Mouse (Mus musculus): ENCODE data around the gene 2410131K14Rik. TPM values are rescaled to one million over a fixed set of nuclear protein-coding genes. Genes with fewer than 3 reads are reported as not detected.

Gene 2410131K14Rik
- polyA plus RNA-seq, 1 experiment from 2014 or later, result 9.3 TPM

DNA sequence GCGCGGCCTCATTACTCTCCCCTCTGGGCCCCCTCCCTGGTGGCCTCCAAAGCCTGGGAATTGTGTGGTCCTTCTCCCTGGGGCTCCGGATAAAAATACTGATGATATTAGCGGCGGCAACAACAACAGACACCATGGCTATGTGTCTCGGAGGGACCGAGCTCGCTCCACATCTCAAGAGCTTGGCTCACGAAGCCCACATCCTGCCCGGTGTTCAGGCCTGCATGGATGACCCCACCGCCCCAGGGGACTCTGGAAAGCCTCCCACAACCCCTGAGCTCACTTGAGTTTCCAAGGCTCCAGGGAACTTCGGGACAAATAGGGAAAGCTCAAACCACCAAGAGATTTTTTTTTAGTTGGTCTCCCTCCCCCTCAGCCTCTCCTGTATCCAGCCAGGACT, 5.4 kb upstream of the 2410131K14Rik start:
- ATAC-seq (ENCODE audit: insufficient number of reproducible peaks, low FRiP score, low TSS enrichment, low read depth), result no peak
- peaks cover 7% of the 10 kb centered on the region for H3K4me1 ChIP-seq
- no peaks in the 10 kb centered on the region for H3K27me3 ChIP-seq
- H3K36me3 ChIP-seq, result peaks cover 31% of the 10 kb centered on the region
- no peaks in the 10 kb centered on the region for H3K9me3 ChIP-seq
- no peak overlapping the region for H3K9ac ChIP-seq
- no peak overlapping the region for H3K4me2 ChIP-seq
- no peak overlapping the region for H3K4me3 ChIP-seq
- H3K27ac ChIP-seq, result no peak overlapping the region
- 86% methylated on average over 12 of the region's 12 CpGs for WGBS

DNA sequence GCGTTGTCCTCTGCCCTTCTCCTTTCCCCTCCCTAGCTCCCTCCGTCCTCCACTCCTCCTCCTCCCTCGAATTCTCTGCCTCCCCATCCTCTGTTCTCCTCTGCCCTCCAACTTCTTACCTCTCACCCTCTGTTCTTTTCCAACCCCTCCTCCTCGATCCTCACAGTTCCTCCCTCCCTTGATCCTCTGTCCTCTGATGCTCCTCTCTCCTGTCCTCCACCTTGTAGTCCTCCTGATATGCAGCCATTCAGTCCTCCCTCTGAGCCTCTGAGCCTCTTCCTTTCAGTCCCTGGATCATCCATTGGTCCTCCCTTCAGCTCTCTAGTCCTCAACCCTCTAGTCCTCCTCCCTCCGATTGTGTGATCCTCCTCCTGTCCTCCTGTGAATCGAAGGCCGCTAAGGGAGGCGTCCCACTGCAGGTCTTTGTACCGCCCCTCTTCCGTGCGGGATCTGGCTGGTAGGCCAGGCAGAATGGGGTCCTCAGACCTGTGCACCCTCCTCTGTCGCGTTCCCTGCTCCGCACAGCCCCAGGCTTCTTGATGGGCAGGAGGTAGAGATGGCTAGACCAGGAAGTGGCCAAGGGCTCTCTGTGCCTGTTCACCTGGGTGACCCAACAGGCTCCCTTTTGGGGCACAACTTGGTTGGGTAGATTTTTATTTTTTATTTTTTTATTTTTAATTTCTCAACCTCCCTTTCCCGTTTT, 730 bp downstream of the 2410131K14Rik start:
- Histone ChIP-seq H3K36me3 (peaks cover 28% of the 10 kb centered on the region), H3K4me1 (peaks cover 26% of the 10 kb centered on the region), H3K27me3 (no peaks in the 10 kb centered on the region), H3K4me2 (peak overlapping the region; percentile 91), H3K27ac (peak overlapping the region; percentile 86), H3K9ac (peak overlapping the region; percentile 55), H3K4me3 (peak overlapping the region; percentile 77), H3K9me3 (no peaks in the 10 kb centered on the region)
- 5% methylated on average over 15 of the region's 15 CpGs for WGBS
- no peak for ATAC-seq (ENCODE audit: insufficient number of reproducible peaks, low FRiP score, low TSS enrichment, low read depth)

DNA sequence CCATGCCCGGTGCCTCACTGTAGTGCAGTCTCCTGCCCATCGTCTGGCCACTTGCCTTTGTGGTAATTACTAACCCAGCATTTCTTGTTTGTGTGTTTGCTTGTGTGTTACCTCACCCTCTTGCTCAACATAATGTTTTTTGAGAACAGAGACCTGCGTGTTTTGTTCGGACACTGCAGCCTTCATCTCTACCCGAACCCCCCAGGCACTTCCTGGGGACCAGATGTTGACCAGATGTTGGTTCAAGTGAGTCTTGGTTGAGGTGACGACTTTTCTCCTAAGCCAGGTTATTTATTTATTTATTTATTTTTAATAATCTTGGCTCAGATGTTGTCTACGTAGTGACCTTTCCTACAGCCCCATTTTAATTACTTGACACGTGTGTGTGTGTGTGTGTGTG, 2.4 kb downstream of the 2410131K14Rik start:
- WGBS, result 46% methylated on average over 8 of the region's 8 CpGs
- H3K9me3 ChIP-seq, result no peaks in the 10 kb centered on the region
- H3K4me1 ChIP-seq, result peaks cover 26% of the 10 kb centered on the region
- H3K27me3 ChIP-seq, result no peaks in the 10 kb centered on the region
- peaks cover 18% of the 10 kb centered on the region for H3K36me3 ChIP-seq
- H3K9ac ChIP-seq, result no peak overlapping the region
- no peak for ATAC-seq (ENCODE audit: insufficient number of reproducible peaks, low FRiP score, low TSS enrichment, low read depth)
- H3K4me3 ChIP-seq, result no peak overlapping the region
- H3K4me2 ChIP-seq, result no peak overlapping the region
- H3K27ac ChIP-seq, result no peak overlapping the region

DNA sequence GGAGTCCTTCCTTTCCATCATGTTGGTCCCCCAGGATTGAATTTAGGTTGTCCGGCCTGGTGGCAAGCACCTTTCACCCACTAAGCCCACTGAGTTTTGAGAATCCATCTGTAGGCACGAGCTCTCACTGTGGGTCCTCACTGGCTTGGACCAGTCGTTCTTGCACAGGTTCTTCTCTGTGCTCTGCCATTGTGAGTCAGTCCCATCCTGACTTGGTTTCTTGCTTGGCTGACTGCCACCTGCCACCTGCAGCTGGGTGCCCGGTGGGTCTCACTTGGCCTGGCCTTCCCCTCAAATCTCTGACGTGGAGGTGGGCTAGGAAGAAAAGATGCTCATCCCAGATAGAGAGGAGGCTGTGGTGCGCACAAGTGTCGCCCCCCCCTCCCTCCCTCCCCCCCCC, 6.0 kb downstream of the 2410131K14Rik start:
- 83% methylated on average over 6 of the region's 7 CpGs for WGBS
- Histone ChIP-seq H3K4me3 (no peak overlapping the region), H3K36me3 (peaks cover 18% of the 10 kb centered on the region), H3K27ac (no peak overlapping the region), H3K4me2 (no peak overlapping the region), H3K9me3 (no peaks in the 10 kb centered on the region), H3K9ac (no peak overlapping the region), H3K4me1 (peaks cover 15% of the 10 kb centered on the region), H3K27me3 (no peaks in the 10 kb centered on the region)
- ATAC-seq (ENCODE audit: insufficient number of reproducible peaks, low FRiP score, low TSS enrichment, low read depth), result no peak

DNA sequence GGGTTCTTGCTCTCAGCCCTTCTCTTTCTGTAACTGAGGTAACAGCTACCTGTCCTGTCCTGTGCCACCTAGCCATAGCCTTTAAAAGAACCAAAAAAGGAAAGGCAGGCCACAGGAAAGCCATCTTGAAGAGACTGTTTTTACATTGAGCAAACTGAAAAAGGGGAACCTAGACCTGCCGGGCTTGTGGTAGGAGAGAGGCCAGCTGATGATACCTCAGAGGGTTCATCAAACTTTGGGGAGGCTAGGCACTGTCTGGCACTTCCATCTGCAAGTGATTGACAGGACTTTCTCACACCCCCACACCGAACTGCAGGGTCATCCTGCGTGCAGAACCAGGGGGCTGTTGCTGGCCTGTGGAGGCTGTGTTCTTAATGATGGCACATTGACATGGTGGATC, 8.5 kb downstream of the 2410131K14Rik start:
- no peaks in the 10 kb centered on the region for H3K4me1 ChIP-seq
- 84% methylated on average over 3 of the region's 3 CpGs for WGBS
- no peak overlapping the region for H3K4me3 ChIP-seq
- H3K9me3 ChIP-seq, result no peaks in the 10 kb centered on the region
- H3K27ac ChIP-seq, result no peak overlapping the region
- peaks cover 38% of the 10 kb centered on the region for H3K36me3 ChIP-seq
- H3K4me2 ChIP-seq, result no peak overlapping the region
- H3K27me3 ChIP-seq, result no peaks in the 10 kb centered on the region
- H3K9ac ChIP-seq, result no peak overlapping the region
- ATAC-seq (ENCODE audit: insufficient number of reproducible peaks, low FRiP score, low TSS enrichment, low read depth), result no peak

DNA sequence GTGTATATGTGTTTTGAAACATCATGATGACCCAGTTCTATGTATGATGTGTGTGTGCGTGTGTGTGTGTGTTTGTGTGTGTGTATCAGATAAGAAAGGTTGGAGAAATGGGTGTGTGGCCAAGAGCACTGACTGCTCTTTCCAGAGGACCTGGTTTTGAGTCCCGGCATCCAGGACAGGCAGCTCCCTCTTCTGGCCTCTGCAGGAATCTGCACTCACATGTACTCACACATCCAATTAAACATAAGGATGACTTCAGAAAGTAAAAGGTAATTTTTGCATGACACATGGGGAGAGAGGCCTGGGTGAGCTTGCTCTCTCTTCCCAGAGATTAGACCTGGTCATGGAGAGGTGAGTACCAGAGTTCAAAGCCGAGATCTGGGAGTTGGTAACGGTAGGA, 12.0 kb downstream of the 2410131K14Rik start:
- ATAC-seq (ENCODE audit: insufficient number of reproducible peaks, low FRiP score, low TSS enrichment, low read depth), result no peak
- no peaks in the 10 kb centered on the region for H3K4me1 ChIP-seq
- peaks cover 56% of the 10 kb centered on the region for H3K36me3 ChIP-seq
- H3K9me3 ChIP-seq, result no peaks in the 10 kb centered on the region
- H3K27me3 ChIP-seq, result no peaks in the 10 kb centered on the region
- no peak overlapping the region for H3K27ac ChIP-seq
- 92% methylated on average over 4 of the region's 4 CpGs for WGBS
- no peak overlapping the region for H3K4me2 ChIP-seq
- no peak overlapping the region for H3K4me3 ChIP-seq
- H3K9ac ChIP-seq, result no peak overlapping the region

DNA sequence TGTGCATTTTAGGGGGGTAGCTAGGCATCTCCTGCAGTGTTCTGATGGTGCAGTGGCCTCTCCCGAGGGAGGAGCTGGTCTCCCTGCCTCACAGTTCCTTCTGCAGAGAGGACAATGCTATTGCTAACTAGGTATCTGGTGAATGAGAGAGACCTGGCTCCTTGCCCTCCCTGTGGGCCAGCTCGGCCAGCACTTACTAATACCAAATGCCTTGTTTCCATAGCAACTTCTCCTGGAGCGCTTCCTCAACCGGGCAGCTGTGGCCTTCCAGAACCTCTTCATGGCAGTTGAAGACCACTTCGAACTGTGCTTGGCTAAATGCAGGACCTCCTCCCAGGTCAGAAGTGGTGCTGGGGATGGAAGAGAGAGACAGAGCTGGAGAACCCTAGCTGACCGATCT, 14.1 kb downstream of the 2410131K14Rik start:
- peaks cover 64% of the 10 kb centered on the region for H3K36me3 ChIP-seq
- no peak overlapping the region for H3K4me3 ChIP-seq
- no peaks in the 10 kb centered on the region for H3K9me3 ChIP-seq
- H3K4me2 ChIP-seq, result no peak overlapping the region
- WGBS, result 77% methylated on average over 6 of the region's 6 CpGs
- no peak overlapping the region for H3K27ac ChIP-seq
- H3K4me1 ChIP-seq, result no peaks in the 10 kb centered on the region; the same call in 1 of the 2 replicates
- no peak overlapping the region for H3K9ac ChIP-seq
- no peaks in the 10 kb centered on the region for H3K27me3 ChIP-seq
- ATAC-seq (ENCODE audit: insufficient number of reproducible peaks, low FRiP score, low TSS enrichment, low read depth), result no peak

DNA sequence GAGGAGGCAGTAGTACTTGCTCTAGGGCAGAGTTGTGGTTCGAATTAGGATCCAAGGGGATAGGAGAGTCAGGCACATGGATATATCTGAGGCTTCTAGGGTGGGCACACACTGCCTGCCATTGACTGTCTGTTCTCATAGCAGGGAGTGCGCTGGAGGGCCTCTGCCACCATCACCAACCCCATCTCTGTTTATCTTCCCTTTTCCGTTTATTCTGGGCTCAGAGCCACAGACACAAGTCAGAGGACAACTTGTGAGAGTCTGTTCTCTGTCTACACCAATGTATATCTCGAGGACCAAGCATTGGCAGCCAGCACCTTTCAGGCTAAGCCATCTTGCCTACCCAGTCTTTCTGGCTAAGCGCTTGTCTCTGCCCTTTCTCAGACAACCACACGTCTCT, 14.6 kb downstream of the 2410131K14Rik start:
- H3K4me1 ChIP-seq, result no peaks in the 10 kb centered on the region; the same call in 1 of the 2 replicates
- H3K9me3 ChIP-seq, result no peaks in the 10 kb centered on the region
- 93% methylated on average over 6 of the region's 6 CpGs for WGBS
- H3K4me2 ChIP-seq, result no peak overlapping the region
- no peak overlapping the region for H3K27ac ChIP-seq
- H3K4me3 ChIP-seq, result no peak overlapping the region
- no peak for ATAC-seq (ENCODE audit: insufficient number of reproducible peaks, low FRiP score, low TSS enrichment, low read depth)
- H3K9ac ChIP-seq, result no peak overlapping the region
- H3K36me3 ChIP-seq, result peaks cover 64% of the 10 kb centered on the region
- H3K27me3 ChIP-seq, result no peaks in the 10 kb centered on the region

DNA sequence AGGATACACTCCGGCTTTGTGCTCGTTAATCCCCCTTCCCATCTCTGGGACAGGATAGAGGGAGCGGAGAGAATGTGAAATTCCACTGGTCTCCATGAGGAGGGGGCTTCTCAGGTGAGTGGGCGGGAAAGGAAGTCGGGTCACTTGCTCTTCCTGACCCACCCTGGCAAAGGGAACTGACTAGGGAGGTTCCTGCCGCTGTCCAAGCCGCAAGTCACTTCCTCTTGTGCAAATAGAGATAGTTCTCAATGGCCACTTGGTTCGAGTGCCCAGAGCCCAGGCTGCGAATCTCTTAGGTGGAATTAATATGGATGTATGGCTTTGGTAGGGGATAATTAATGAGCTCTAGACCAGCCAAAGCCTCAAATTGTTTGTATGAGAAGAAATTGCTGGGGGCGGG, 15.0 kb downstream of the 2410131K14Rik start:
- Histone ChIP-seq H3K36me3 (peaks cover 64% of the 10 kb centered on the region), H3K4me1 (no peaks in the 10 kb centered on the region; the same call in 1 of the 2 replicates), H3K4me3 (no peak overlapping the region), H3K9ac (no peak overlapping the region), H3K4me2 (no peak overlapping the region), H3K27ac (no peak overlapping the region), H3K9me3 (no peaks in the 10 kb centered on the region), H3K27me3 (no peaks in the 10 kb centered on the region)
- ATAC-seq (ENCODE audit: insufficient number of reproducible peaks, low FRiP score, low TSS enrichment, low read depth), result no peak
- WGBS, result 80% methylated on average over 10 of the region's 10 CpGs

DNA sequence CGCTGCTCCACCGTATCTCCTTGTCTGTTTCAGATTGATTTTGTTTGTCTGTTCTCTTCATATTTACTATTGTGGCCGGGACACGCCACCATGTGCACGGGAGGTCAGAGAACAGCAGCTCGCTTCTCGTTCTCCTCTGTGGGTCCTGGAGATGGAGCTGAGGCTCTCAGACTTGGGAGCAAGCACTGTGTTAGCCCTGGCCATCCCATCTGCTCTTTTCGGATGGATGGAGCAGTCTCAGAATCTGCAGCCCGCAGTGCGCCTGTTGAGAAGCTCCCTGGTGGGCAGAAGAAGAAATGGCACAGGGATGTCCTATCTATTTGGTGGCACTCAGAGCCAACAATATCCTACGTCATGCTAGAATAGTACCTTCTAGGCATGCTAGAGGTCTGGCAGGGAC, 15.6 kb downstream of the 2410131K14Rik start:
- Histone ChIP-seq H3K4me1 (no peaks in the 10 kb centered on the region; the same call in 1 of the 2 replicates), H3K27me3 (no peaks in the 10 kb centered on the region), H3K4me2 (no peak overlapping the region), H3K4me3 (no peak overlapping the region), H3K27ac (no peak overlapping the region), H3K36me3 (peaks cover 64% of the 10 kb centered on the region), H3K9me3 (no peaks in the 10 kb centered on the region), H3K9ac (no peak overlapping the region)
- WGBS, result 96% methylated on average over 11 of the region's 11 CpGs
- no peak for ATAC-seq (ENCODE audit: insufficient number of reproducible peaks, low FRiP score, low TSS enrichment, low read depth)

DNA sequence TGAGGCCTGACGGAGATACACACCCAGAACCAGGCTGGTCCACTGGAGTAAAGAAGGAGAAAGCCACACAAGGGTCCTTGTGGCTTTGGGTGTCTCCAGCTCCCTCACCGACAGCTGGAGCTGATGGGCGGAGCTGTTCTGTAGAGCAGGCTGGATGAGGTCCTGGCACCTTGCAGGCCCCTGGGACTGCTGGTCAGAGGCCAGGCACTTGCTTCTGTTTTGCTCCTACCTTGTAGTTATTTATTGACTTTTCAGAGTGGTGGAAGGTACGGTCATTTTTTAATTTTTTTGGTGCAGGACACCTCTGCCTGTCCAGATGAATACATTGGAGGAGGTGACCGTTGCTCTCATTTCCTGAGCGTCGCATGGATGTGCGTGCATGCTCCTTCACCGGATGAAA, 16.2 kb downstream of the 2410131K14Rik start:
- no peak overlapping the region for H3K4me3 ChIP-seq
- no peaks in the 10 kb centered on the region for H3K27me3 ChIP-seq
- no peaks in the 10 kb centered on the region for H3K9me3 ChIP-seq
- H3K36me3 ChIP-seq, result peaks cover 64% of the 10 kb centered on the region
- H3K4me1 ChIP-seq, result no peaks in the 10 kb centered on the region; the same call in 1 of the 2 replicates
- H3K4me2 ChIP-seq, result no peak overlapping the region
- no peak overlapping the region for H3K9ac ChIP-seq
- no peak overlapping the region for H3K27ac ChIP-seq
- ATAC-seq (ENCODE audit: insufficient number of reproducible peaks, low FRiP score, low TSS enrichment, low read depth), result no peak
- 92% methylated on average over 9 of the region's 9 CpGs for WGBS

DNA sequence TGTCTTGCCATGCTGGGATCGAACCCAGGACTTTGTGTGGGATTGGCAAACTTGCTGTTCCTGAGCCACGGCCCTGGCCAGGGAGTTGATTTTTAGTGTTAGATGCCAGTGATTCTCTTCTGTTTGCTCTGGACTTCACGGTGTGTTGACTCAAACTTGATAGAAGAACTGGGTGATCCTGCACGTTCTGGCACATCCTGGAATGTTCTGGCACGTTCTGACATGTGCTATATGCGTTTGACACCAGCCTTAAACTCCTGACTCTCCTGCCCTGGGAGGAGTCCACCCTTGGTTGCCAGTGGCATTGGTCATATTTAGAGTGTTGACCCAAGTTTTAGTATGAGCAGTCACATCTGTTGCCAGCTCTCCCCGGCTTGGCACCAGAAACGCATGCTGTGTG, 17.4 kb downstream of the 2410131K14Rik start:
- peaks cover 51% of the 10 kb centered on the region for H3K36me3 ChIP-seq
- no peaks in the 10 kb centered on the region for H3K9me3 ChIP-seq
- H3K4me3 ChIP-seq, result no peak overlapping the region
- no peak overlapping the region for H3K4me2 ChIP-seq
- 83% methylated on average over 8 of the region's 8 CpGs for WGBS
- H3K27ac ChIP-seq, result no peak overlapping the region
- ATAC-seq (ENCODE audit: insufficient number of reproducible peaks, low FRiP score, low TSS enrichment, low read depth), result no peak
- H3K27me3 ChIP-seq, result 0 out of 2 replicates have a peak, but pooled peaks cover 4% of the 10 kb centered on the region
- no peak overlapping the region for H3K9ac ChIP-seq
- H3K4me1 ChIP-seq, result peaks cover 3% of the 10 kb centered on the region; the same call in 1 of the 2 replicates

All from limb, embryonic 15.5 days (tissue).